Mouse (Mus musculus): ENCODE measurements around the gene Cacnb3. TPM values are rescaled to one million over a fixed set of nuclear protein-coding genes. Genes with fewer than 3 reads are reported as not detected.

Cacnb3 gene
- total RNA-seq, 1 experiment, result 32.0 TPM

DNA sequence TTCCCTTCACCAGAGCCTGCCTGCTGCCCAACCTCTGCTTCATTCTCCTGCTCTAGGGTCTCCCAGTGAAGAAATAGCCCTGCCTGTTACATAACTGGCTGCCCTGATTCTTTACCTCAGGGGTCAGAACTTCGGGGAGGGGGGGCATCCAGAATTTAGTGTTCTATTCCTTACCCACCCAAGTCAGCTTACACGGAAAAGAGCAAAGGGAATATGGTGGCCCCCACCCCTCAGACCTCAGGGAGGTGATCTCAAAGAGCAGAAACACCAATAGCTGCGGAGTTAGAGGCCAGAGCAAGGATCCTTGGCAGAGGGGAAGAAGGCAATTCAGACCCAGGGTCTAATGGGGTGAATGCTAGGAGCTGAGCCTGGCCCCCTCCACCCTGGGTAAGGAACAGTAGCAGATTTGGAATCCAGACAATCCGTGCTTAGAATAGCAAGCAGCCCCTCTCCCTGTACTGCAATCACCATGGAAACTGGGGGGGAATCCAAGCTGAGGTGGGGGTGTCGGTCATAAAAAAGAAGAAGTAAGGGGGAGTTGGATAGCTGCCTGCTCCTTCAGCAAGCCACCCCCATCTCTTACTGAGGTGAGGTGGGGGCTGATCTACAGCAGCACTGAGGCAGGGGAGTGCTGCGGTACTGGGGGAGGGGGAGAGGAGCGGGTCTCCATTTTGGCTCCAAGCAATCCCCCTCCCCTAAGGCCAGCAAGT, 43.8 kb downstream of the Cacnb3 start:
- no peak for DNase-seq (ENCODE audit: low read depth, low spot score)
- no peak for TF ChIP-seq CHD2 (IDR thresholded peaks at IDR 0.05; ENCODE audit: low read depth, low read length)
- no peak for TF ChIP-seq ZNF384 (IDR thresholded peaks at IDR 0.05; ENCODE audit: low read depth, low read length)
- TF ChIP-seq ZC3H11A (IDR thresholded peaks at IDR 0.05; ENCODE audit: borderline replicate concordance, low read depth, low read length), result no peak
- TF ChIP-seq HCFC1 (IDR thresholded peaks at IDR 0.05; ENCODE audit: borderline replicate concordance, insufficient read depth, low read length), result no peak
- no peak for TF ChIP-seq MAFK (IDR thresholded peaks at IDR 0.05; ENCODE audit: insufficient read depth, low read depth, low read length)
- no peak overlapping the region for H3K4me3 ChIP-seq (ENCODE audit: insufficient read depth in 1 of 2, low read depth in 1 of 2, low read length in 2 of 2, poor library complexity in 1 of 2, severe bottlenecking in 1 of 2)
- no peaks in the 10 kb centered on the region for H3K9me3 ChIP-seq (ENCODE audit: control insufficient read depth, insufficient read depth, low read depth, low read length)
- H3K27ac ChIP-seq (ENCODE audit: insufficient read depth, low read depth, low read length, poor library complexity, severe bottlenecking), result no peak overlapping the region
- in situ Hi-C loops (cut with MboI; ENCODE audit: low sequenced_read_pairs in 2 of 2, unreplicated experiment in 2 of 2), result no loop called here
- no peak overlapping the region for H3K9ac ChIP-seq (ENCODE audit: insufficient read depth, low read depth, low read length, poor library complexity, severe bottlenecking)
- H3K4me1 ChIP-seq (ENCODE audit: control insufficient read depth in 2 of 2, insufficient read depth in 2 of 2, low read length in 2 of 2, poor library complexity in 1 of 2), result peaks cover 2 to 13% of the 10 kb centered on the region in 2 experiments; a peak in 2 of 4 replicates
- peaks cover 2% of the 10 kb centered on the region; the same call in 1 of the 2 replicates for H3K36me3 ChIP-seq (ENCODE audit: control insufficient read depth, insufficient read depth, low read length, poor library complexity, severe bottlenecking)

- H3K9ac ChIP-seq (ENCODE audit: insufficient read depth, low read depth, low read length, poor library complexity, severe bottlenecking), result no peak overlapping the region; the same call in 1 of the 2 replicates
- H3K36me3 ChIP-seq (ENCODE audit: control insufficient read depth, insufficient read depth, low read length, poor library complexity, severe bottlenecking), result peaks cover 2% of the 10 kb centered on the region; the same call in 1 of the 2 replicates
- H3K9me3 ChIP-seq (ENCODE audit: control insufficient read depth, insufficient read depth, low read depth, low read length), result no peaks in the 10 kb centered on the region
- in situ Hi-C loops (cut with MboI; ENCODE audit: low sequenced_read_pairs in 2 of 2, unreplicated experiment in 2 of 2), result no loop called here
- H3K27ac ChIP-seq (ENCODE audit: insufficient read depth, low read depth, low read length, poor library complexity, severe bottlenecking), result no peak overlapping the region; the same call in 1 of the 2 replicates
- TF ChIP-seq CHD2 (IDR thresholded peaks at IDR 0.05; ENCODE audit: low read depth, low read length) (no peak), HCFC1 (IDR thresholded peaks at IDR 0.05; ENCODE audit: borderline replicate concordance, insufficient read depth, low read length) (no peak)
- DNase-seq (ENCODE audit: low read depth, low spot score), result no peak
- no peak overlapping the region for H3K4me3 ChIP-seq (ENCODE audit: insufficient read depth in 1 of 2, low read depth in 1 of 2, low read length in 2 of 2, poor library complexity in 1 of 2, severe bottlenecking in 1 of 2)
- H3K4me1 ChIP-seq (ENCODE audit: control insufficient read depth in 2 of 2, insufficient read depth in 2 of 2, low read length in 2 of 2, poor library complexity in 1 of 2), result peaks cover 2 to 13% of the 10 kb centered on the region in 2 experiments; a peak in 2 of 4 replicates
Measured at GRCm38 (mm10) chr15:98674994-98675545, 44.4 kb downstream of the Cacnb3 start.

- DNase-seq (ENCODE audit: low read depth, low spot score), result no peak
- Histone ChIP-seq H3K9ac (ENCODE audit: insufficient read depth, low read depth, low read length, poor library complexity, severe bottlenecking) (no peak overlapping the region; the same call in 1 of the 2 replicates), H3K36me3 (ENCODE audit: control insufficient read depth, insufficient read depth, low read length, poor library complexity, severe bottlenecking) (peaks cover 2% of the 10 kb centered on the region; the same call in 1 of the 2 replicates), H3K9me3 (ENCODE audit: control insufficient read depth, insufficient read depth, low read depth, low read length) (no peaks in the 10 kb centered on the region), H3K4me3 (ENCODE audit: insufficient read depth in 1 of 2, low read depth in 1 of 2, low read length in 2 of 2, poor library complexity in 1 of 2, severe bottlenecking in 1 of 2) (no peak overlapping the region; a peak in 1 of 4 replicates), H3K27ac (ENCODE audit: insufficient read depth, low read depth, low read length, poor library complexity, severe bottlenecking) (no peak overlapping the region), H3K4me1 (ENCODE audit: control insufficient read depth in 2 of 2, insufficient read depth in 2 of 2, low read length in 2 of 2, poor library complexity in 1 of 2) (peaks cover 2 to 13% of the 10 kb centered on the region in 2 experiments; a peak in 2 of 4 replicates)
- in situ Hi-C loops (cut with MboI; ENCODE audit: low sequenced_read_pairs in 2 of 2, unreplicated experiment in 2 of 2), result no loop called here
- no peak for TF ChIP-seq ZC3H11A (IDR thresholded peaks at IDR 0.05; ENCODE audit: borderline replicate concordance, low read depth, low read length)
- TF ChIP-seq CHD2 (IDR thresholded peaks at IDR 0.05; ENCODE audit: low read depth, low read length), result no peak
- no peak for TF ChIP-seq ZNF384 (IDR thresholded peaks at IDR 0.05; ENCODE audit: low read depth, low read length)
- no peak for TF ChIP-seq HCFC1 (IDR thresholded peaks at IDR 0.05; ENCODE audit: borderline replicate concordance, insufficient read depth, low read length)
- no peak for TF ChIP-seq MAFK (IDR thresholded peaks at IDR 0.05; ENCODE audit: insufficient read depth, low read depth, low read length)
Measured at GRCm38 (mm10) chr15:98675634-98676250, 45.1 kb downstream of the Cacnb3 start.

DNA sequence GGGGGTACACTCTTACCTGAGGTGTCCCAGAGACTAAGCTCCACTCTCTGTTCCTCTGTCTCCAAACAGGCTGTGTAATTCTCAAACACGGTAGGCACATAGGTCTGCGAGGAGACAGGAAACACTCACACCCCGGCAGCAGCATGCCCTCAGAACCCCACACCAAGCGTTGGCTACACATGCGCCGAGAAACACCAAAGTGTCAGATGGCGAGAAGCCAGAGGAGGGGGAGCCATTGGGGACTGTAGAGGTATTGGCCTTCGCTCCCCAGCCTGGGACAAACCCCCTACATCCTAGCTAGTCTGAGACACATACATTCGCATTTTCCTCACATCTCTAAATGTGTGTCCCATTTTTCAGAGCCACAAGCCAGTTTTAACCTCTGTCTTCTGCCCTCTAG, 45.8 kb downstream of the Cacnb3 start:
- no peaks in the 10 kb centered on the region for H3K9me3 ChIP-seq (ENCODE audit: control insufficient read depth, insufficient read depth, low read depth, low read length)
- DNase-seq (ENCODE audit: low read depth, low spot score), result no peak
- H3K27ac ChIP-seq (ENCODE audit: insufficient read depth, low read depth, low read length, poor library complexity, severe bottlenecking), result no peak overlapping the region
- peaks cover 2 to 13% of the 10 kb centered on the region in 2 experiments; a peak in 2 of 4 replicates for H3K4me1 ChIP-seq (ENCODE audit: control insufficient read depth in 2 of 2, insufficient read depth in 2 of 2, low read length in 2 of 2, poor library complexity in 1 of 2)
- TF ChIP-seq ZNF384 (IDR thresholded peaks at IDR 0.05; ENCODE audit: low read depth, low read length) (no peak), HCFC1 (IDR thresholded peaks at IDR 0.05; ENCODE audit: borderline replicate concordance, insufficient read depth, low read length) (no peak), ZC3H11A (IDR thresholded peaks at IDR 0.05; ENCODE audit: borderline replicate concordance, low read depth, low read length) (no peak)
- in situ Hi-C loops (cut with MboI; ENCODE audit: low sequenced_read_pairs in 2 of 2, unreplicated experiment in 2 of 2), result no loop called here
- H3K36me3 ChIP-seq (ENCODE audit: control insufficient read depth, insufficient read depth, low read length, poor library complexity, severe bottlenecking), result peaks cover 2% of the 10 kb centered on the region; the same call in 1 of the 2 replicates
- H3K4me3 ChIP-seq (ENCODE audit: insufficient read depth in 1 of 2, low read depth in 1 of 2, low read length in 2 of 2, poor library complexity in 1 of 2, severe bottlenecking in 1 of 2), result peak overlapping the region in 1 of 2 experiments; percentile 72; a peak in 1 of 4 replicates
- H3K9ac ChIP-seq (ENCODE audit: insufficient read depth, low read depth, low read length, poor library complexity, severe bottlenecking), result no peak overlapping the region

Measured in ES-E14 (cell line).